Mouse (Mus musculus): ENCODE measurements around the gene Pfkfb4.

Pfkfb4 gene

GRCm38 (mm10) chr9:109060184-109060897 lies 68.8 kb downstream of the Pfkfb4 start:
- DNase-seq, result no peak

GRCm38 (mm10) chr9:109060898-109061295 lies 69.3 kb downstream of the Pfkfb4 start:
- no peak for DNase-seq

- no peak for DNase-seq
Measured at GRCm38 (mm10) chr9:109068095-109068735, 76.6 kb downstream of the Pfkfb4 start.

- peak; percentile 95 for DNase-seq
Measured at GRCm38 (mm10) chr9:109073661-109074573, 82.3 kb downstream of the Pfkfb4 start, which contains the start of gene Atrip. TSS of gene Atrip (minus strand) at chr9:109074124.

DNA sequence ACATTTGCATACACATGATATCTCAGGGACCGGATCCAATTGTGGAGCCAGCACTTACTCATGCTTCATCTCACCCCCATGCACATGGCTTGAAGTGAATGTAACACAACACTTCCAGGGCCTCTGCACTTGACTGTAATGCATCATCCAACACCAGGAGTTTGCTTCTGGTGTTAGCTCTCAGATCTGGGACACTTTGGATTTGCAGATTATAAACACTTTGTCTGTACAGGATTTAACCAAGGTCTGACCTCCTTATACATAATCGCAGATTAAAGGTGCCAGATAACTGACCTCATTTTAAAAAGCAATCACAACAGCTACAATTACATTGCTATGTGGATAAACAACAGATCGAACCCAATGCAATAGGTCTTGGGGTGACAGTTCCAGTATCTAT lies 88.9 kb downstream of the Pfkfb4 start:
- DNase-seq, result no peak

- no peak for DNase-seq
Measured at GRCm38 (mm10) chr9:109081749-109082123, 90.2 kb downstream of the Pfkfb4 start.

All from embryo, embryonic 11 days (tissue).